Mouse (Mus musculus): ENCODE measurements at regions not wholly inside any gene's neighbourhood (a gene's known extent, or its start where the extent isn't known, plus 50 kb on each side); places are given as distances from the start of the nearest gene placed in this dataset.
A peak's percentile ranks its signal among the peaks of the same experiment; 100 is the strongest.

GRCm38 (mm10) chr9:31971801-31972628 lies 58.8 kb upstream of the Barx2 start:
- ATAC-seq (ENCODE audit: insufficient number of reproducible peaks, low FRiP score, low TSS enrichment): no peak

- ATAC-seq (ENCODE audit: insufficient number of reproducible peaks, low FRiP score, low TSS enrichment): no peak
Measured at GRCm38 (mm10) chr9:31972629-31972993, 59.3 kb upstream of the Barx2 start.

- no peak for ATAC-seq (ENCODE audit: insufficient number of reproducible peaks, low FRiP score, low TSS enrichment)
Measured at GRCm38 (mm10) chr9:31976191-31976590, 62.9 kb upstream of the Barx2 start.

- ATAC-seq (ENCODE audit: insufficient number of reproducible peaks, low FRiP score, low TSS enrichment): no peak
Measured at GRCm38 (mm10) chr9:31978071-31978470, 64.8 kb upstream of the Barx2 start.

GRCm38 (mm10) chr9:31979211-31979610 lies 65.9 kb upstream of the Barx2 start:
- no peak for ATAC-seq (ENCODE audit: insufficient number of reproducible peaks, low FRiP score, low TSS enrichment)

- no peak for ATAC-seq (ENCODE audit: insufficient number of reproducible peaks, low FRiP score, low TSS enrichment)
Measured at GRCm38 (mm10) chr9:31980459-31980858, 67.2 kb upstream of the Barx2 start.

- ATAC-seq (ENCODE audit: insufficient number of reproducible peaks, low FRiP score, low TSS enrichment): no peak
Measured at GRCm38 (mm10) chr9:31983759-31984586, 70.7 kb upstream of the Barx2 start.

- ATAC-seq (ENCODE audit: insufficient number of reproducible peaks, low FRiP score, low TSS enrichment): no peak
Measured at GRCm38 (mm10) chr9:31988826-31989225, 75.6 kb upstream of the Barx2 start.

- ATAC-seq (ENCODE audit: insufficient number of reproducible peaks, low FRiP score, low TSS enrichment): no peak
Measured at GRCm38 (mm10) chr9:31989581-31990360, 76.5 kb upstream of the Barx2 start.

- no peak for ATAC-seq (ENCODE audit: insufficient number of reproducible peaks, low FRiP score, low TSS enrichment)
Measured at GRCm38 (mm10) chr9:31990456-31990855, 77.2 kb upstream of the Barx2 start.

GRCm38 (mm10) chr9:31993631-31994601 lies 80.7 kb upstream of the Barx2 start:
- peak; percentile 61 for ATAC-seq (ENCODE audit: insufficient number of reproducible peaks, low FRiP score, low TSS enrichment)

GRCm38 (mm10) chr9:31995101-31995500 lies 81.8 kb upstream of the Barx2 start:
- no peak for ATAC-seq (ENCODE audit: insufficient number of reproducible peaks, low FRiP score, low TSS enrichment)

GRCm38 (mm10) chr9:31995700-31996099 lies 82.4 kb upstream of the Barx2 start:
- ATAC-seq (ENCODE audit: insufficient number of reproducible peaks, low FRiP score, low TSS enrichment): no peak

- no peak for ATAC-seq (ENCODE audit: insufficient number of reproducible peaks, low FRiP score, low TSS enrichment)
Measured at GRCm38 (mm10) chr9:31996466-31997177, 83.4 kb upstream of the Barx2 start.

- no peak for ATAC-seq (ENCODE audit: insufficient number of reproducible peaks, low FRiP score, low TSS enrichment)
Measured at GRCm38 (mm10) chr9:31997178-31998097, 84.2 kb upstream of the Barx2 start.

- no peak for ATAC-seq (ENCODE audit: insufficient number of reproducible peaks, low FRiP score, low TSS enrichment)
Measured at GRCm38 (mm10) chr9:31998488-31999280, 85.4 kb upstream of the Barx2 start.

- ATAC-seq (ENCODE audit: insufficient number of reproducible peaks, low FRiP score, low TSS enrichment): no peak
Measured at GRCm38 (mm10) chr9:31999760-32000159, 86.5 kb upstream of the Barx2 start.

All from cerebellum, adult (tissue).